Mouse (Mus musculus) cerebellum, adult 2 months (tissue): ENCODE results near the gene Shbg.

Experiments
- CTCF ChIP-seq: fragments of 200-500 bp; IDR thresholded peaks from 2 replicates; pipeline ENCODE4 v1.5.1; 2011; ENCODE audit warnings: low read depth, mild to moderate bottlenecking, control low read depth, low read length, moderate library complexity, borderline replicate concordance; ENCODE audit not compliant: insufficient read depth
- POLR2A ChIP-seq: fragments of 200-500 bp; IDR thresholded peaks from 2 replicates; pipeline ENCODE4 v1.6.1; 2011; ENCODE audit warnings: low read length, control low read depth, borderline replicate concordance; ENCODE audit not compliant: insufficient read depth

DNA sequence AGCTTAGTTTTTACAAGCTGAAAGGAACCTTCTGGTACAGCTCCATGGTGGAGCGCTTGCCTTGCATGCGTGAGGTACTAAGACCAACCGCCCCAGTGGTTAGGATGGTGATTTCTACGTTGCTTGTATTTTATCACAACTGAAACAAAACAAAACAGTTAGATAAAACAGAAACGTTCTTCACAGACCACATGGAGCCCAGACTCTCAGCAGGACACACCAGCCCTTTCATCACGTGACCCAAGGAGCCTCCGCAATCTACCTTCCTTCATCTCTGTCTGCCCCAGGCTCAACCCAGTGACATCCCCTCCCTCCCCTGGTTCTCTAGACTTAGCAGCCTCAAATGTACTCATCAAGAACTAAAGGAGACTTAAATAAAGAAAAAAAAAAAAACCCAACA lies 8.3 kb downstream of the Shbg start:
- no peak for TF ChIP-seq CTCF
- no peak for TF ChIP-seq POLR2A
